Mouse (Mus musculus) forebrain, embryonic 10.5 days (tissue): Measurements from ENCODE around the gene Nlk. TPM values are rescaled to one million over a fixed set of nuclear protein-coding genes. Genes with fewer than 3 reads are reported as not detected.

ENCODE experiments used
- DNase-seq: peaks from one replicate; pipeline ENCODE4 v3.0.0-alpha.2; 2017; ENCODE audit warnings: low spot score; ENCODE audit errors: extremely low spot score
- H3K27ac ChIP-seq: fragments of 300-500 bp; sonication (generic); 2 replicates; pipeline ENCODE4 v1.5.1; 2016; ENCODE audit warnings: mild to moderate bottlenecking
- H3K27me3 ChIP-seq: fragments of 300-500 bp; sonication (generic); 2 replicates; pipeline ENCODE4 v1.6.1; 2016; ENCODE audit warnings: mild to moderate bottlenecking; ENCODE audit not compliant: poor library complexity, severe bottlenecking
- H3K36me3 ChIP-seq: fragments of 300-500 bp; sonication (generic); replicated peaks from 2 replicates; pipeline ENCODE4 v1.6.1; 2016; ENCODE audit warnings: mild to moderate bottlenecking, moderate library complexity
- H3K4me1 ChIP-seq: fragments of 300-500 bp; sonication (generic); 2 replicates; pipeline ENCODE4 v1.6.1; 2016
- H3K4me3 ChIP-seq: fragments of 300-500 bp; sonication (generic); 2 replicates; pipeline ENCODE4 v1.5.1; 2016; ENCODE audit warnings: mild to moderate bottlenecking, moderate library complexity
- H3K9me3 ChIP-seq: fragments of 300-500 bp; sonication (generic); 2 replicates; pipeline ENCODE4 v1.6.1; 2016; ENCODE audit warnings: mild to moderate bottlenecking, moderate library complexity
- WGBS: fragments of 180-500 bp; shearing (Covaris S2); methylation state at CpG from one replicate; pipeline ENCODE4 v1.1.7; 2016; 5-methylcytosine and 5-hydroxymethylcytosine counted together
- polyA plus RNA-seq: library from polyadenylated mRNA; unstranded; fragments of >200 nt; fragmentation: Nextera tagmentation; extraction: Ambion mirVana; gene quantifications from 2 replicates; pipeline ENCODE4 v1.2.1, GENCODE M21; 2016

Gene Nlk
- polyA plus RNA-seq, 1 experiment from 2014 or later = 14.1 TPM

GRCm38 (mm10) chr11:78531046-78531445, 166.1 kb downstream of the Nlk start:
- no peak overlapping the region for H3K27ac ChIP-seq
- H3K9me3 ChIP-seq = no peaks in the 10 kb centered on the region
- peaks cover 12% of the 10 kb centered on the region for H3K4me1 ChIP-seq
- WGBS = 85% methylated on average over 6 of the region's 6 CpGs
- no peak for DNase-seq
- H3K36me3 ChIP-seq = peaks cover 77% of the 10 kb centered on the region
- no peak overlapping the region for H3K4me3 ChIP-seq
- H3K27me3 ChIP-seq = no peaks in the 10 kb centered on the region

DNA sequence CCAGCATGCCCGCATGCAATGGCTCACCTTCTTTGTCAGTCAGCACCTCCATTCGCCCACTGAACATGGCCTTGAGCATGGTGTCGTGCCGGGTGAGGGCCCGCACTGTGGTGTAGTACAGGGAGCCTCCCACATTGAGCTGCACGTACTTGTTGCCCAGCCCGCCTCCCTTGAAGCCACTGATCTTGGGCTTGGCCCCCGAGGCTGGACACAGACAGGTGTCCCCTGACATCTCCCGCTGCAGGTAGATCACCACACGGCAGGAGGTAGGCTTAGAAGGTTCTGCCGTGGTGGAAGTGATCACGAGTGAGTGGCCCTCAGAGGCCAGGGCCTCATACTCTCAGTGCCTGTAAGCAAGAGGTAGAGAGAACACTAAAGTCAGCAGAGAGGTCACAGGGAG, 167.2 kb downstream of the Nlk start:
- Histone ChIP-seq H3K27me3 (no peaks in the 10 kb centered on the region), H3K4me1 (peaks cover 8% of the 10 kb centered on the region), H3K27ac (no peak overlapping the region), H3K9me3 (no peaks in the 10 kb centered on the region), H3K4me3 (no peak overlapping the region), H3K36me3 (peaks cover 87% of the 10 kb centered on the region)
- no peak for DNase-seq
- 94% methylated on average over 12 of the region's 12 CpGs for WGBS

GRCm38 (mm10) chr11:78528714-78529113, 168.5 kb downstream of the Nlk start:
- no peak overlapping the region for H3K4me3 ChIP-seq
- H3K9me3 ChIP-seq = no peaks in the 10 kb centered on the region
- WGBS = 87% methylated on average over 9 of the region's 9 CpGs
- no peaks in the 10 kb centered on the region for H3K27me3 ChIP-seq
- no peak for DNase-seq
- no peaks in the 10 kb centered on the region for H3K4me1 ChIP-seq
- peaks cover 94% of the 10 kb centered on the region for H3K36me3 ChIP-seq
- no peak overlapping the region for H3K27ac ChIP-seq

GRCm38 (mm10) chr11:78524838-78525237, 172.3 kb downstream of the Nlk start:
- WGBS = 85% methylated on average over 2 of the region's 2 CpGs
- Histone ChIP-seq H3K4me3 (no peak overlapping the region), H3K36me3 (peaks cover 100% of the 10 kb centered on the region), H3K9me3 (no peaks in the 10 kb centered on the region), H3K4me1 (peaks cover 3% of the 10 kb centered on the region; the same call in 1 of the 2 replicates), H3K27me3 (no peaks in the 10 kb centered on the region), H3K27ac (no peak overlapping the region)
- DNase-seq = no peak

DNA sequence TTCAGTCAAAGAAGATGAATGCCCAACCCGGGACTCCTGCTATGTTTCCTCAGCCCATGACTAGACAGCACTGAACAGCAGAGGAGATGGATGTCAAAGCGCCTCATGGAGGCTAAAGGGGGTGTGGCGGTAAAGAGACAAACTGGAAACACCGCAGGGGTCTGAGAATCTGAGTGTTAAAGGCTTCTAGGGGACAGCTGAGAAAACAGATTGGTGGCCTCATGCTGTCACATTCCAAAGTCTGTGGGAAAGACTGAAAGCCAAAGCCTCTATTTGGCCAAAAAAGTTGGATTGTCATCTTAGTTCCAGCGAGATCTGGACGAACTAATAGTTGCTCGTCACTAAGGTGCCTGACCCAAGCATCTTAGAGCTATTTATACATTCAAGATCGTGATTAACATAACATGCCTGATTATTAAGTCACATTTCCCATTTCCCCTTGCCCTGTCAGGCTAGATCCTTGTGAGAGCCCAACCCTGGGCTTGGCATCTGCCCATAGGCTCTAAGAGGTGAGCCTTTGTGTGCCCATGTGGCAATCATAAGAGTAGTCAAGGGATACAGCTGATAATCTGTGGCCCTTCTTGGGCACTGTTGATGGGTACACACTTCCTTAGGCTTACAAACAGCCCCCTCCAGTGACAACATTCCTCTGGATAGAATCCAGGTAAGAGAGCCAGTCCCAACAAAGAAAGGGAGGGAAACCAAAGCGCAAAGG, 173.8 kb downstream of the Nlk start:
- Histone ChIP-seq H3K36me3 (peaks cover 100% of the 10 kb centered on the region), H3K4me3 (no peak overlapping the region), H3K27ac (no peak overlapping the region), H3K9me3 (no peaks in the 10 kb centered on the region), H3K27me3 (no peaks in the 10 kb centered on the region), H3K4me1 (peaks cover 3% of the 10 kb centered on the region; the same call in 1 of the 2 replicates)
- 87% methylated on average over 9 of the region's 9 CpGs for WGBS
- no peak for DNase-seq

DNA sequence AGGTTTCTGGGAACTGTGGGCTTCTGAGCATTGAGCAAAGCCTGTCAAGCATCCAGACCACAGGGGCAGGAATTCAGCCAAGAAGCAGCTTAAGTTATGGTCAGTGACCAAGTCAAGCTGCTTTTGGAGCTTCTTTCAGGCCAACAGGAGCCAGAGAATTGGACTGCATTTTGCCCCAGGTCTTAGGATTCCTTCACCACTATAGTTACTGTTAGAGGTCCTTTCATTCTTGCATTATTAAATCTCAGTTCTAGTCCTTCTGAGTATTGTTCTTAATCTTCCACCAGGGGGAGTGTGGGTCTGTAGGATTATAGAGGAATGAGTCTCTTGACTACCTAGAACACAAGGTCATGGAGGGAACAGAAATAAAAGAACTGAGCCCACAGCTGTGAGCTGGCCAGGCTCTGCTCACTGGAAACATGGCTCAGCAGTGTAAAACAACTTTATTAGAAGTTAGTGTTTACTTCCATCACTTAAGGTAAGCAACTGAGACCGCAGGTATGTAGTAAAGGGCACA, 174.6 kb downstream of the Nlk start:
- Histone ChIP-seq H3K4me1 (peaks cover 3% of the 10 kb centered on the region; the same call in 1 of the 2 replicates), H3K27me3 (no peaks in the 10 kb centered on the region), H3K4me3 (no peak overlapping the region), H3K36me3 (peaks cover 100% of the 10 kb centered on the region), H3K9me3 (no peaks in the 10 kb centered on the region), H3K27ac (no peak overlapping the region)
- WGBS = 93% methylated on average over 1 of the region's 1 CpGs
- DNase-seq = no peak

- no peaks in the 10 kb centered on the region for H3K9me3 ChIP-seq
- no peak overlapping the region for H3K4me3 ChIP-seq
- H3K27me3 ChIP-seq = no peaks in the 10 kb centered on the region
- 97% methylated on average over 3 of the region's 3 CpGs for WGBS
- DNase-seq = no peak
- peaks cover 3% of the 10 kb centered on the region; the same call in 1 of the 2 replicates for H3K4me1 ChIP-seq
- peaks cover 97% of the 10 kb centered on the region for H3K36me3 ChIP-seq
- H3K27ac ChIP-seq = no peak overlapping the region
Observed at GRCm38 (mm10) chr11:78521880-78522279, 175.3 kb downstream of the Nlk start.

DNA sequence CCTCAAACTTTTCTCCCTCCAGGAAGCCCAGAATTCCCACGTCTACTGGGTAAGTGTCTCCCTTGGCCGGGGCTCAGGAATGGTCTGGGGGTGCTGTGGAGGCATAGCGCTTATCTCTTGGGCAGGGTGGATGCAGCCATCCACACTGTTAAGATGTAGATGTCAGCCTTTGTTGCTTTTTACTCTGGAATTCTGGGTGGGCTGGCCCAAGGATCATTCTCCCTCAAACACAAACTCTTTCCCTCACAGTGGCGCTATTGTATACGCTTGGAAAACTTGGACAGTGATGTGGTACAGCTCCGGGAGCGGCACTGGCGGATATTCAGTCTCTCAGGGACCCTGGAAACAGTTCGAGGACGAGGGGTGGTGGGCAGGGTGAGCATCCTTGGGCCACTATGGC, 178.2 kb downstream of the Nlk start:
- H3K36me3 ChIP-seq = peaks cover 97% of the 10 kb centered on the region

More for the DNA sequence above, 178.2 kb downstream of the Nlk start:
- no peak overlapping the region for H3K27ac ChIP-seq
- no peaks in the 10 kb centered on the region for H3K9me3 ChIP-seq
- H3K4me1 ChIP-seq = peaks cover 3% of the 10 kb centered on the region; the same call in 1 of the 2 replicates
- WGBS = 96% methylated on average over 10 of the region's 10 CpGs
- no peaks in the 10 kb centered on the region for H3K27me3 ChIP-seq
- H3K4me3 ChIP-seq = no peak overlapping the region
- no peak for DNase-seq

Other genes with a start within 250 kb of the Nlk start
- gene Slc46a1, start 231.7 kb downstream of the Nlk start, polyA plus RNA-seq = 20.9 and 21.1 TPM in 2 replicates
- gene Sarm1, start 199.6 kb downstream of the Nlk start, polyA plus RNA-seq = 9.4 and 9.8 TPM in 2 replicates
- gene Vtn, start 198.3 kb downstream of the Nlk start, polyA plus RNA-seq = 23.7 and 25.0 TPM in 2 replicates
- gene Sebox, start 193.9 kb downstream of the Nlk start, polyA plus RNA-seq = not detected in 2 replicates
- gene Tmem199, start 185.2 kb downstream of the Nlk start, polyA plus RNA-seq = 76.7 and 78.5 TPM in 2 replicates
- gene Poldip2, start 185.2 kb downstream of the Nlk start, polyA plus RNA-seq = 144 and 148 TPM in 2 replicates
- 96.4 and 97.2 TPM in 2 replicates for gene Tnfaip1, start 161.0 kb downstream of the Nlk start, polyA plus RNA-seq
- gene Ift20, start 161.0 kb downstream of the Nlk start, polyA plus RNA-seq = 75.9 and 78.8 TPM in 2 replicates
- 106 and 111 TPM in 2 replicates for gene Tmem97, start 146.6 kb downstream of the Nlk start, polyA plus RNA-seq
- gene Ccnq, start 54.4 kb upstream of the Nlk start, polyA plus RNA-seq = 40.1 and 40.8 TPM in 2 replicates
- 23.4 and 26.2 TPM in 2 replicates for gene Lyrm9, start 129.2 kb upstream of the Nlk start, polyA plus RNA-seq
- 0.89 and 0.93 TPM in 2 replicates for gene Nos2, start 223.4 kb upstream of the Nlk start, polyA plus RNA-seq